Mouse (Mus musculus): ENCODE measurements around the gene Gm48551.

The Gm48551 gene

DNA sequence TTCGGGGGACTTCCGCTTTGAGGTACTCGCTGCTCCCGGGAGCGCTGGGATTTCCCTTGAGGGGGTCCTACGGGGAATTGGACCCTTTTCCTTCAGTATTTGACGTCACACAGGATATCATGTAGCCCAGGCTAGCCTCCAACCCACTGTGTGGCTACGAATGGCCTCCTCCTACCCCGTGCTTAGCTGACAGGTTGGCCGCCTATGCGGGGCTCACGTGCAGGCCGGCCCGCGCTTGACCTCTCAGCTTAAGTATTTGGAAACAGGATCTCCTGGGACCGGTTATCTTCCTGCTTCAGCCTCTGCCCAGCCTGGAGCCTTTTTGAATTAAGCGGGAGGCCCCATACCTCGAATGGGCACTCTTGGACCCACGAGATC is 328 bp downstream of the Gm48551 start:
- no peak for DNase-seq (ENCODE audit: low spot score)

DNA sequence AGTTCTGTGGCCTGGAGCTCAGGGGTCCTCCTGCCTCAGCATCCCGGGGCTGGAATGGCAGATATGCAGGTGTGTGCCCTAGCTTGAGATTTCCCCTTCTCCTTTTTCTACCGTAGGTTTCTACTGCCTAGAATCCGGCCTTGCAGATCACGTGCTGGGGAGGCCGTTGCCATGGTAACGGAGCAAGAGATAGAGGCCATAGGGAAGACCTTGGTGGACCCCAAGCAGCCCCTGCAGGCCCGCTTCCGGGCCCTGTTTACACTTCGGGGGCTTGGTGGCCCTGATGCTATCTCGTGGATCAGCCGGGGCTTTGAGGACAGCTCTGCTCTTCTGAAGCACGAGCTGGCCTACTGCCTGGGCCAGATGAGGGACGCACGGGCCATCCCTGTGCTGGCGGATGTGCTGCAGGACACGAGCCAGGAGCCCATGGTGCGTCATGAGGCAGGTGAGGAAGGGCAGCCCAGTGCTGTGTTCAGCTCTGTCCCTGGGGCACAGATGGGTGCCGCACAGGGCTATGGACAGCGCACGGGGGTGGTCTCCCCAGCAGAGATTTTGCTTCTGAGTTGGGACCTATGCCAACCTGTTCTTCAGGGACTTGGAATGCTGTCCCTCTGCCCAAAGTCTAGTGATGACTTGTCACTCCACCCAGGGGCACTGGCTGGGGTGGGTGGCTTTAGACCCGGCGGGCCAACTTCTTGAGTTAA is 1.5 kb downstream of the Gm48551 start:
- no peak for DNase-seq (ENCODE audit: low spot score)

DNA sequence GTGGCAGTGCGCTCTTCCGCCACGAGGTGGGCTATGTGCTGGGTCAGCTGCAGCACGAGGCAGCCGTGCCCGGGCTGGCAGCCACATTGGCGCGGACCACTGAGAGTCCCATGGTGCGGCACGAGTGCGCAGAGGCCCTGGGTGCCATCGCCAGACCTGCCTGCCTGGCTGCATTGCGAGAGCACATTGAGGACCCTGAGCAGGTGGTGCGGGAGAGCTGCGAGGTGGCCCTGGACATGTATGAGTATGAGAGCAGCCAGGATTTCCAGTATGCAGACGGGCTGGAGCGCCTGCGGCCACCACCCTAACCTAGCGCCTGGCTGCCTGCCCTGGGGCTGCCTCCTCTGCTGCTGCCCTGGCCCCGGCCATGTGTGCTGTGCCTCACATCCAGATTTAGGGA is 3.5 kb downstream of the Gm48551 start:
- DNase-seq (ENCODE audit: low spot score), result no peak

DNA sequence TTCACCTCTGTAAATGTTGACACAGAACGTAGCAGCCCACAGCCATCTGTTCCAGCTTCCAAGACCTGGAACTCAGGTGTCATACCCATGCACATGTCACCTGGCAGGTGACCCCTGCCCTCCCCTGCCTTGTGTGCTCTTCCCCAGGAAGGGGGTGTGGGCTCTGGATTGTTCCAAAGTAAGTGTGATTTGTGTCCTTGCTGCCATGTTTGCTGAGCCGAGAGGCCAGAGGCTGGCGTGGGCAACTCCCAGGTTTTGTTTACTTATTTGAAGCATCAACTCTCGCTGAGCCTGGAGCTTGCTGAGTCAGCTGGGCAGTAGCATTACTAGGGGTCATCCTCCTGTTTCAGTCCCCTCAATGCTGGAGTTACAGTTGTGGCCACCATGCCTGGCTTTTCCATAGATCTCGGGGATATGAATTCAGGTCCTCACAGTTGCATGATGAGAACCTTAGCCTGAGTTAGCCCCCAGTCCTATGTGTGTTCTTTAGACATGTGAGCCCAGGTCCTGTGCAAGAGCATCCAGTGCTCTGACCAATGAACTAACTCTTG is 4.3 kb downstream of the Gm48551 start, which contains the start of gene Gm48552:
Gm48552 (plus strand) TSS at position 501 of the 551 bp plus-strand sequence.
- no peak for DNase-seq (ENCODE audit: low spot score)

DNA sequence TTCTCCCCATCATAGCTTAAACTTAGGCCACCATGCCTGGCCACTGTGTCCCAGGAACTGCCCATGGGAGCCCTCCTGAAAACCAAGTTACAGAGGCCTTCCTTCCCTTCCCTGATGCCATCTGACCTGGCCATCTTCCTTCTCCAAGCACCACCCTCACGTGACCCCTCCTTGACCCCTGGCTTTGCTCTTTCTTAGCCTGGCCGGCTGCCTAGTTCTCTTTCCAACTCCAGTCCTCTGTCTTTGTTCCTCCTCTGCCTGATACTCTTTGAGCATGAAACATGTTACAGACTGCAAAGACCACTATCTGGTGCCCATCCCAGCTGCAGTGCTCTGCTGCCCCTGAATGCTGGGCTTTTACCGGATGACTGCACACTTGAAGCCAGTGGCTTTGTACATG is 5.1 kb downstream of the Gm48551 start:
- DNase-seq (ENCODE audit: low spot score), result no peak

DNA sequence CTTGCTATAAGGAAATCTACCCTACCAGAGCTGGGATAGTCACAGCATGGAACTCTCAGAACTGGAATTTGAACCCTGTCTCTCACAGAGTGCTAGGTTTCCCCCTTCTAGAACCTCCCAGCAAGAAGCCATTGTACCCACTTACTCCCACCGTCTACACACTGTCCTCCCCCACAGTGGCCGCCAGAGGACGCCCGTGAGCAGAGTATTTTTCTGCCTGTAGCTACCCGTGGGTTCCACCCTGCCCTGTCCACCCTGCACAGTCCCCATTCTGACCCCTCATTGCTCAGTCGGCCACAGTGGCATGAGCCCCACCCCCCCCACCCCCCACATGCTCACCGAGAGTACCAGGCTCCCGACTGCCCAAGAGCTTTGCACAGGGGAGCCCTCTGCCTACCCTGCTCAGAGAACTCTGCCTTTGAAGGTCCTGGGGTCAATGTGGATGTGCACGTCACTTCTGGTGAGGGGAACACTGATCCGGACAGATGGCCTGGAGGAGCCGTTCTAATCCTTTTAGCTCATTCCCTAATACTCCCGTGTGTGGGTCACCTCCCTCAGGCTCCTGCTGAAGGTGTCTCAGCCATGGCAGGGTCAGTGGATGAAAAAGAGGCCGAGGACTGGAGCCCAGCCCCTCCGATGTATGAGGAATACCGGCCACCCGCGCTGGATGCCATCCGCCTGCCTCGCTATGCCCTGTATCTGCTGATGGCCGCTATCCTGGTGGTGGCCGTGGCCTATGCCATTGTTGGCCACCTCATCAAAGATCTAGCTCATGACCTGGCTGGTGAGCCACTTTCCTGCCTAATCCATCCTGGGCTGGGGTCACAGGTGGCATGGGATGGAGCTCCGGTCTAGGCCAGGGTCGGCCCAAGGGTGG is 5.8 kb downstream of the Gm48551 start:
- DNase-seq (ENCODE audit: low spot score), result peak; percentile 66

DNA sequence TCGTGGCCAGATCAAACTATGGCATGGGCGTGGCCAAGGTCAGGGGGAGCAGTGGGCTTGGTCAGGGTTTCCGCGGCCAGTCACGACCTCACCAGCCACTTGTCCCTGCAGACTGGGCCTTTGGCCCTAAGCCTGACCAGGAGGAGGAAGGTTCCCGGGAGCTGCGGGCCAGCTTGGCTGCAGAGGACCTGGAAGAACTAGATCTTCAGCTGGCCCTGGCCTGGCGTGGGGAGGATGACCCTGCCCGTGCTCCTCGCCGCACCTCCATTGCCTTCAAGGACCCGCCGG is 6.4 kb downstream of the Gm48551 start:
- DNase-seq (ENCODE audit: low spot score), result no peak

DNA sequence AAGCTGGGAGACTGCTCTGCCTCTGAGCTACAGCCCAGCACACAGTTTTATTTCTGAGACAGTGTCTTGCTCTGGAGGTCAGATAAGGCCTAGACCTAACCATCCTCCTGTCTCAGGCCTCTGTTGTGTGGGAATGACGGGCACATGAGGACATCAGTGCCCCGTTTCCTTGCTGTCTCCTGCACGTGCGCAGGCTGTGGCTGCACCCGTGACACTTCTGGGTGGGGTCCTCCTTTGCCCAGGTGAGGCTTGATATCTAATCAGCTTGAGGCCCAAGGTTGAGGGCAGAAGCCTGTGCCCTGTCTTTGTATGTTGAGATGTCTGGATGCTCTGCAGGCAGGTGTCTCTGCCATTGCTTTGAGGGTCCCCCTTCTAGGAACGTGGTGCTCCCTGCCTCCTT is 8.0 kb downstream of the Gm48551 start:
- no peak for DNase-seq (ENCODE audit: low spot score)

DNA sequence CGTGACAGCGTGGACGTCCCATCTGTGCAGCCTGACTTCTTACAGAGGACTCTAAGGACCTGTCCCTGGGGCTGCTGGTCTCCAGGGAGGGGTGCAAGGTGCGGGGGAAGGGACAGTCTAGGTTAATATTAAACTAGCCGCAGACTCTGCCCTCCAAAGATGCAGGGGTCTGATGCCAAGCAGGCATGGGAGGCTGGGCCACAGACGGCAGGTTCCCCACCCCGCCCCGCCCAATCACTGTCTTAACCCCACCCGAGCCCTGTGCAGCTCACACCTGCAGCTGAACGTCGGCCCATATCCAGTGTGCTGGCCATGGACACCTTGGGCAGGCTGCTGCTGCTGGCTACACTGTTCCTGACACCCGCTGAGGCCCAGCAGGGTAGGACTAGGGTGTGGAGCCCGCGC is 8.5 kb downstream of the Gm48551 start, which contains the start of gene Smim24:
Smim24 (plus strand) TSS at position 271 of the 405 bp plus-strand sequence.
- DNase-seq (ENCODE audit: low spot score), result no peak

DNA sequence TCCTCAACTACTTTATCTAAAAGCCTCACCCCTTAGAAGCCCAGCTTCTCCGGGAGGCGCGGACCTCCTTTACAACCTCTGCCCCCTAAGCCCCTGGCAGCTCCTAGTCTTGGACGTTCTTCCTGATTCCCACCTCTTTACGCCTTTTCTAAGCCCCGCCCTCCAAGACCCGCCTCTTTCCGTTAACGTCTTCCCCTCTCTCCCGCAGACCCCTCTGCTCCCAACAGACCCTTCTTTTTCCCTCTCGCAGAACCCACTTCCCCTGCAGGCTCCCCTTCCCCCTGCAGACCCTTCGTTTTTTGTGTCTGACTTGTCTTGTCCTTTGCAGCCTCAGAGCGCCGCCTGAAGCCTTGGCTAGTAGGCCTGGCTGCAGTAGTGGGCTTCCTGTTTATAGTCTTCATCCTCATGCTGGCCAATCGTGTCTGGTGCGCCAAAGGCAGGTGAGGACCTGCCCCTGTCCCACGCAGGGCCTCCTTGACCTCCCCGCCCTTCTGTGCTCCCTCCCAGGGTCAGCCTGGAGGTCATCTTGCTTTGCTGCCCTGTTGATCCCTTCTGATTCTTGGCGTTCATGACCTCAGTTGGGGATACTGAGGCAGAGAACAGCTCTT is 9.3 kb downstream of the Gm48551 start:
- no peak for DNase-seq (ENCODE audit: low spot score)

DNA sequence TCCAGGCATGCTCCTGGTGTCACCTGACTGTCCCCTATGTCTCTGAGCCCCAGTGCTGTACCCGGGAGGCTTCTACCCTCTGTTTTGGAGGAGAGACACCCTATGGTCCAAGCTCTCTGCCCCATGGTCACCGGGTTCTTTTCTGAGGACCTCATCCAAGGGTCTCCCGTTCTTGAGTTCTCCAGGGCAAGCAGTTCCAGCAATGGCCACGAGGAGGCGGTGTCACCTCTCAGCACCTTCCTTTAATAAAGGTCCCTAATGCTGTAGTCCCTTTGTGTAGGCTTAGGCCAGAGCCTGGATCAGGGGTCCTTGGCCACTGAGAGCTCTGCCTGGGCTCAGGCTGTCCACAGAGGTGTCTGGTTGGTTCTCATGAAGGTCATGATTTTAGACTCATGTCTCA is 10.9 kb downstream of the Gm48551 start:
- DNase-seq (ENCODE audit: low spot score), result peak; percentile 60

DNA sequence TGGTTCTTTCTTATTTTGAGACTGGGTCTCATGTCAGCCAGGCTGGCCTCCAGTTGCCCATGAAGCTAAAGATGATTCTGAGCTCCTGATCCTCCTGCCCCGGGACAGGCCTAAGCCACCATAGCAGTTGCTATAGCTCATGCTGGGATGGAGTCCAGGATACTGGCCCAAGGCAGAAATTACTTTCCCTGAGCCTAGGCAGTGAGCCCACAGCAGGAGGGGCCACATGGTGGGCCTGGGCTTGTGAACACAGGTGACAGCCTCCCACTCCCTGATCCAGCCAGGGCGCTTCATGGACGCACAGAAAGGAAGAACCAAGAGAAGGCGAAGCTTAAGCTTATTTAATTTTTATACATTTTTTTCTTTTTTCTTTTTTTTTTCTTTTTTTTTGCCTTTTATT is 11.6 kb downstream of the Gm48551 start:
- no peak for DNase-seq (ENCODE audit: low spot score)

DNA sequence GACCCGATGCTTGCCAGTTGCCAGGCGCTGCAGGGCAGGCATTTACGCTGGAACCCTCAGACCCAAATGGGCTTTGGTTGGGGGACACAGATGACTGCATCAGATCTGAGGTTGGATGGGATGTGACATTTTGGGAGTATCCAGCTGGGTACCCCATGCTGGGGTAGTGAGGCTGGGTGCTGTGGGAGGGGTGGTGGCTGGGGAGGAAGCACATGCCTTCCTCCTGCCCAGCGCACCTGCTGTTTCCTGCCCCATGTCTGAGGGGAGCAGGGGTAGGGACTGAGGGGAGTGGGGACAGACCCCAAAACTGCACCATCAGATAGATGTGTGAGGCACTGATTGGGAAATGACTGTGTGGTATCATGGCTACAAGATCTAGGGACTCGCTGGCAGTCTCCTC is 12.5 kb downstream of the Gm48551 start:
- no peak for DNase-seq (ENCODE audit: low spot score)

DNA sequence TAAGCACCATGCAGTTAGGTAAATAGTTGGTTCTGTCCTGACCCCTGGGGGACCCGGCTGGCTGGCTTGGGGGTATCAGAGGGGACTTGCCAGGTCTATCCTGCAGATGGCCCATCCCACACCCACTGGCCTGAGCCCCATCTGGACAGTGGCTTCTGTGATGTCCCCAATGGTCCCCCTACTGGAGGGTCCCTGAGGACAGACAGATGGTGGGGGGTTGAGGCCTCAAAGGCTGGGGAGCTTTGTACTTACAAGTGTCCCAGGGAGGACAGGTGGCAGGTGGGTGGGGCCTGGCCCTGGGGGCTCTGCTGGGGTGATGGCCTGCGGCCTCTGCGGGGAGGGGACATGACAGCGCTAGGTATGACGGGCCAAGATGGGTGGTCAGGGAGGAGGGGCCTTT is 15.0 kb downstream of the Gm48551 start:
- no peak for DNase-seq (ENCODE audit: low spot score)

DNA sequence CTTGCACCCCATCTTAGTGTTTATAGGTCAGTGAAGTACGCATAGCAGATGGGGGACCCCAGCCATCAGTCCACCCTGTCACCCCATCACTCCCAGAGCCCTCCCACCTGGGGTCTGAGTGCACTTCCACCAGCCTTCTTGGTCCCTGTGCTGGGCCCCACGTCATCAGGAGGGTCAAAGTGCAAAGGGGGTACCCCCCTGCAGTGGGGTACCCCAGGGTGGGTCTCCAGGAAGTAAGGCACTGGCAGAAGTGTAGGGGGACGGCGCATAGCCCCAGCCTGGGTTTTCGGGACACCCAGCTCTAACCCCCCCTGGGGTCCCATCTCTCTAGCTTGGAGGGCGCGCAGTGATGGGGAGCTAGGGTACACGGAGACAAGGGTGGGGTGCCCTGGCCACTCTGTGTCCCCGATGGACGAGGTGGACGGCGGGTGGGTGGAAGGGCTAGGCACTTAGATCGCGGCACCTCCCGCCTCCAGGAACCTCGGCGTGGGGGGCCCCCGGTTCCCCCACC is 15.6 kb downstream of the Gm48551 start:
- DNase-seq (ENCODE audit: low spot score), result no peak

DNA sequence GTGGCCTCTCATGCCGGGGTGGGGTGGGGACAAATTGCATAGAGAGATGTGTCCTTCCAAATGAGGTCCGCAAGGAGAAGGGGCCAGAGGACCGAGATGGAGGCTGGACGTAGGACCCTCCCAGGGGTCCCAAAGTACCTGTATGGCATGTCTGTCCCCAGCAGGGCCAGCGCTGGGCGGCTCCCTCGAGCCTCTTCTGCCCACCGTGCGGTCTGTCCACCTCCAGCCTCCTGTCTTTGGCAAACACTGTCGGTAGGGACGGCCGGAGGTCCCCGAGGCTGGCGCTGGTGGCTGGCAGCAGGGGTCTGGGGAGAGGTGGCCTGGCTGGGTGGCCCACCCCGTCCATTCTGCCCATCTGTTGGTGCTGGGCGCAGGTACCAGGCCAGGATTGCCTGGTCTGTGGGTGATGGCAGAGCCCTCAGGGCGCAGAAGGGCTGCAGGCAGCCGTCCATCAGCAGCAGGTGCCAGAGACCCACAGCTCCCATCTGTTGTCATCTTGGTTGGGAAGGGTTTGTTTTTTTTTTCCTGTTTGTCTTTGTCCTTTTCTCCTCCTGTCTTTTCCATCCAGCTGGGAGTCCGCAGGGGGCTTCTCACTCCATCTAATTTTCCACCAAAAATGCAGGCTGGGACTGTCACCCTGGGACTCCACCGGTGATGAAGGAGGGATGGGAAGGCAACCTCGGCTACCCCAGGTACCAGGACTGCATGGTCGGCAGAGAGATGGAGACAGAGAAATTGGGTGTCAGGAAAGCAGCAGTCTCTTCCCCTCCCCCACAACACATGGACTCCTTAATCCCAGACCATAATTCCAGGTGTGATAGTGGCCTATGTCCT is 16.3 kb downstream of the Gm48551 start:
- DNase-seq (ENCODE audit: low spot score), result no peak

DNA sequence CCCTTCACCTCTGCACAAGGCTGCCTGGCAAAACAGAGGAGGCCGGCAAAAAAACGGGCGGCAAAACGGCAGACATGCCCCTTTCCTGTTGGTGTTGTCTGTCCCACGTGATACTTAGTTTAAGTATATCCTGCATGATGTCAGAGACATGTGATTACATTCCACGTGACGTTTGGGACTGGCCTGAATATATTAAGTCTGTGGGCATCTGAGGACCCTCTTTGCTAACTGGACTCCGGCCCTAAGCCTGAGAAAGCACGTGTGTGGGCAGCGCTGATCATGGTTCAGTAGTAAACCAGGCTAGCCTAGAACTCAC is 16.9 kb downstream of the Gm48551 start:
- no peak for DNase-seq (ENCODE audit: low spot score)

DNA sequence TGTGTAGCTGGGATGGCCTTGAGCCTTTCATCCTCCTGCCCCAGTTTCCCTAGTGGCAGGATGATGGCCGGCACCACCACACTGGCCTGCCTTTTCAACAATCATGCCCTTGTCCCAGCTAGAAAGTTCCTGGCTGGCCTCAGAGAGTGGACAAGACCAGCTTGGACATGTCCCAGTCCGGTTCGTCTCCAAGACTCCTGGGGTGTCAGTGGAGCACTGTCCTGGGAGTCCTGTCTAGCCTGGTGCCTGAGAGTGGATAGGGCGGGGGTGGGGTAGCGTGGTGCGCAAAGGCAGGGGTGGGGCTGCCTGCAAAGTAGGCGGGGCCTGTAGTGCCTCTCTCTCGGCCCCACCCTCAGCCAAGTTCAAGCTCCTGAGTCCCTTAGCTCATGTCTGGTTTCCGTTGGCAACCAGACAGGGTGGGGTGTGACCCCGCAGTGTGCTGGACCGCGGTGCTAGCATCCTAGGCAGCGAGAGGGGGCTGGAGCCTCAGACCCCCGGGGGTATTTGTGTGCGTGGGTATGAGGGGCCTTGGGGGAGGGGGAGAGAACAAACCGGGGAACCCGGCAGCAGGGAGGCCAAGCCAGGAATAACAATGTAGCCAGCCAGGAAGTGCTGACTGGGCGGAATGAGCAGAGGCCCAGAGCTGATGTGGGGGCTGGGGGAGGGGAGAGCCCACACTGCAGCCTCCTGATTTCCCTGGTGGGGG is 17.4 kb downstream of the Gm48551 start:
- no peak for DNase-seq (ENCODE audit: low spot score)

DNA sequence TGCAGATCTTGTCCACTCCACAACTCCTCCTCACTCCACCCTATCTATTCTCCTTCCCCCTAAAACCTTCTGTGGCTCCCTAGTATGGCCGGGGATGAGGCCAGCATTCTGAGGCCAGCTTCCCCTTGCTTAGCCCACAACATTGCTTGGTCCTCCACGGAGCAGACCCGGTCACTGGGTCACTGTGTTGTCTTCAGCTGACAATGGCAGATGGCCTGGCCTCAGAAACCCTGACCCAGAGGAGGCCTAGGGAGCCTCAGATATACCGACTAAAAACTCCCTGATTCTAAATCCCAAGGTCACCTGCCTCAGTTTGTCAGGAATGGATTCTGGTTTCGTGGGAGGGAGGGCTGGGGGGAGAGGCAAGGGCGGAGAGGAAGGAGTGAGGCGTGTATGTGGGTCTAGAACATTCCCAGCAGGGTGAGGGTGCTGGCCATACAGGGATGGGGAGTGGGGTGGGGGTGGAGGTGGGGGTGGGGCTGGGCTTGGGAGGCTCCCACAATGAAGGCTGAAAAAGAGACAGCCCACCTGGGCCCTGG is 18.0 kb downstream of the Gm48551 start:
- no peak for DNase-seq (ENCODE audit: low spot score)

DNA sequence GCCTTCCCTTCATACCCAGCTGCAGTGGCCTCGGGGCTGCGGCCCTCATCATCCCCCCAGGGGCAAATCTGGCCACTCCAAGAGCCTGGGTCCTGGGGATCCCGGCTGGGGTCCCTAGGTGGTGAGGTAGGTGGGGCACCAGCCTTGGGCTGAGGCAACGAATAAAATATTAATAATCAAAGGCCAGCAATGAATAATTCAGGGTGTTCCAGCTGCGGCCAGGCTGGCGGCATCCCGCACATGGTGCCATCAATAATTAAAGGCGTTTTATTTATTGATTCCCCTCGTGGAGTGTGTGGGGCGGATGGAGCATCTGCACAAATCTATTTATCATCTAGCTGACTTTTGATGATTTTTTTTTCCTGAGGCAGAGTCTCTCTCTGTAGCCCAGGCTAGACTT is 19.2 kb downstream of the Gm48551 start:
- no peak for DNase-seq (ENCODE audit: low spot score)

DNA sequence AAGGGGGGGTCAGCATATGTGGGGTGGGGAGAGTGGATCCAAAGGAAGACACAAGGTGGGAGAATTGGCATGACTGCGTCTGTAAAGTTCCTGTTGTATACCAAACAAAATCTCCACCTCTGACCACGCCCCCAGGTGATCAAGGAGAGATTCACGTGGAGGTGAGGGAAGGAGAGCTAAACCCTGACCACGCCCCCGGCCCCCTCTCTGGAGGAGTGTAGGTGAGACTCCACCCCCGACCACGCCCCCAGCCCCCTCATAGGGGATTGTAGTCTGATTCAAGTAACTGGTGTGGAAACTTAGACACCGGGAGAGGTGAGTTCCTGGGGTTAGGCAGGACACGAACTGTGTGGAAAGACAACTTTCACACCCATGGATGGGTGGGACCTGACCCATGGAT is 19.8 kb downstream of the Gm48551 start:
- no peak for DNase-seq (ENCODE audit: low spot score)
